Mouse (Mus musculus) thymus, postnatal 4 days (tissue): ENCODE data around the gene Ppp3ca.
A peak's percentile ranks its signal among the peaks of the same experiment; 100 is the strongest.

ENCODE experiments used
- DNase-seq: peaks from one replicate; pipeline ENCODE4 v3.0.0; 2021

Ppp3ca gene

GRCm38 (mm10) chr3:136863127-136863526 is 193.2 kb downstream of the Ppp3ca start:
- no peak for DNase-seq

GRCm38 (mm10) chr3:136864306-136864705 is 194.4 kb downstream of the Ppp3ca start:
- no peak for DNase-seq

GRCm38 (mm10) chr3:136865176-136865859 is 195.4 kb downstream of the Ppp3ca start:
- DNase-seq, result no peak

GRCm38 (mm10) chr3:136866095-136866494 is 196.2 kb downstream of the Ppp3ca start:
- no peak for DNase-seq

- DNase-seq, result no peak
Measured at GRCm38 (mm10) chr3:136866571-136866970, 196.6 kb downstream of the Ppp3ca start.

GRCm38 (mm10) chr3:136867366-136867765 is 197.4 kb downstream of the Ppp3ca start:
- no peak for DNase-seq

- no peak for DNase-seq
Measured at GRCm38 (mm10) chr3:136871772-136872532, 202.0 kb downstream of the Ppp3ca start.

- DNase-seq, result no peak
Measured at GRCm38 (mm10) chr3:136872533-136873095, 202.7 kb downstream of the Ppp3ca start.

- no peak for DNase-seq
Measured at GRCm38 (mm10) chr3:136873809-136874449, 204.0 kb downstream of the Ppp3ca start.

GRCm38 (mm10) chr3:136874566-136874965 is 204.6 kb downstream of the Ppp3ca start:
- no peak for DNase-seq

GRCm38 (mm10) chr3:136887741-136888140 is 217.8 kb downstream of the Ppp3ca start:
- DNase-seq, result no peak

GRCm38 (mm10) chr3:136892140-136892539 is 222.2 kb downstream of the Ppp3ca start:
- no peak for DNase-seq

- no peak for DNase-seq
Measured at GRCm38 (mm10) chr3:136893596-136894402, 223.9 kb downstream of the Ppp3ca start.

- peak; percentile 69 for DNase-seq
Measured at GRCm38 (mm10) chr3:136895498-136895897, 225.6 kb downstream of the Ppp3ca start.

- no peak for DNase-seq
Measured at GRCm38 (mm10) chr3:136896276-136896675, 226.4 kb downstream of the Ppp3ca start.

- no peak for DNase-seq
Measured at GRCm38 (mm10) chr3:136899744-136900143, 229.8 kb downstream of the Ppp3ca start.

- no peak for DNase-seq
Measured at GRCm38 (mm10) chr3:136900986-136901385, 231.1 kb downstream of the Ppp3ca start.

- DNase-seq, result no peak
Measured at GRCm38 (mm10) chr3:136902776-136903175, 232.9 kb downstream of the Ppp3ca start.

GRCm38 (mm10) chr3:136905577-136905976 is 235.7 kb downstream of the Ppp3ca start:
- DNase-seq, result peak; percentile 70

- DNase-seq, result no peak
Measured at GRCm38 (mm10) chr3:136909534-136909933, 239.6 kb downstream of the Ppp3ca start.

GRCm38 (mm10) chr3:136911276-136911675 is 241.4 kb downstream of the Ppp3ca start:
- no peak for DNase-seq

GRCm38 (mm10) chr3:136917080-136917479 is 247.2 kb downstream of the Ppp3ca start:
- DNase-seq, result no peak

GRCm38 (mm10) chr3:136933071-136933470 is 263.1 kb downstream of the Ppp3ca start:
- no peak for DNase-seq
